Mouse (Mus musculus) layer of hippocampus, postnatal 14 days (tissue): ENCODE measurements at regions not wholly inside any gene's neighbourhood (a gene's known extent, or its start where the extent isn't known, plus 50 kb on each side); places are given as distances from the start of the nearest gene placed in this dataset.
A peak's percentile ranks its signal among the peaks of the same experiment; 100 is the strongest.

Source experiments
- DNase-seq, 2 experiments: peaks; one replicate each; pipeline ENCODE4 v3.0.0; 2021 to 2022; ENCODE audit warnings: low spot score in 2 of 2, mixed read lengths in 1 of 2

DNA sequence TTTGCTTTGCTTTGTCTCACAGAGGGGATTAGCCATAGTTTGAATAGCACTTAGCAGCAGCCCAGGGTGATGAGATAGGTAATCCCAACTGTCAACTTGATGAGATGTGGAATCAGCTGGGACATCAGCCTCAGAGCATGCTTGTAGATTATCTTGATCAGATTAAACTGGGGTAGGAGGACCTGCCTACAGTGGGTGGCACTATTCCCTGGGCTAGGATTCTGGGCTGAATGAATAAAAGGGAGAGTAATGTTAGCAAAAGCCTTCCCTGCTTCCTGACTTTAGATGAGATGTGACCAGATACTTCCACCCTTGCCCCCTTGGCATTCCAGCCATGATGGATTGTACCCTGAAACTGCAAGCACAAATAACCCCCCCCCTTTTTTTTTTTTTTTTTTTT lies 198.0 kb upstream of the Klf3 start:
- no peak for DNase-seq

DNA sequence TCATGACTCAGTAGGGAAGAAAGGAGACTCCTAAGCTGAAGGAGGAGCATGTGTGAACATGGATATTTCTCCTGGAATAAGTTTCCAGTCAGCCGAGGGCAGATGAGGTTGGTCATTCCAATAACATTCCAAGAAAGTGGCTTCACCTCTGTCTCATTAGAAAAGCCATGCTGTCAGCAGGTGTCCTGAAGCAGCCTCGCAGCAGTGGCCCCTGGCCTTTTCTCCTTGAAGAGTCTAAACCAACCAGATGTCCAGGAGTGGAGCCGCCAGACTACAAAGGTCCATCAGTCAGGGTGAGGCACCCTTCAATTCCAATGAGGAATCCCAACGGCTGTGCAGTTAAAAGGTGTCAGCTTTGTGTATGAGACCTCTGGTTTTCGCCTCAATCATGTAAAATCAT lies 197.2 kb upstream of the Klf3 start:
- DNase-seq: no peak

DNA sequence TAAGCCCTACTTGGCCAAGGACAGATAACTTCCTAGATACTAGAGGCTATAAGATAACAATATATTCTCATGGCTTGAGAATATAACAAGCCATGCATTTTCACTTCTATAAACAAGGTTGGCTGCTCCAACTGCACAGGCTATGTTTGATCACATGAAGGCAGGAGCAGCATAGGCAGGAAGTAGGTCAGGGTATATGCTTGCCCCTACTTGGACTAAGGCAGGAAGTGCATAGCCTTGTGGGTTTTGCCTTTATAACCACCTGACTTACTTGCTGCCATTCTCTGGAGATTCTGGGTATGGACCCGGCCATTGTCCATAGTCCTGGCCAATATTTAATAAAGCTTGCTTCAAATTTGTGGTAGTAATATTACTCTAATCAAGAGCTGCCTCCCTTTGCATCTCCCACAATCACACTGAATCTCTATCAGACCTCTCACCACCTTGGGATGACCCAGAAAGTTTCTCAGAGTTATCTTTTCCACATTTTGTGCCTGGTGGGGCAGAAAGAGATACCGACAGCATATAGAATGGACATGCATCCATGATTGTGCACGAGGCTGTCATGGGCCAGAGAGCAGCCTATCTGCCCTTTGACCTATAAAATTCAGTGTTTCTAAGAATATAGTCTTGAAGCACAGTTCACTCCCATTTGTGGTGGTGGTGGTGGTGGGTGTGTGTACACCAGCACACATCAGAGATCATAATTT lies 193.7 kb upstream of the Klf3 start:
- no peak for DNase-seq

DNA sequence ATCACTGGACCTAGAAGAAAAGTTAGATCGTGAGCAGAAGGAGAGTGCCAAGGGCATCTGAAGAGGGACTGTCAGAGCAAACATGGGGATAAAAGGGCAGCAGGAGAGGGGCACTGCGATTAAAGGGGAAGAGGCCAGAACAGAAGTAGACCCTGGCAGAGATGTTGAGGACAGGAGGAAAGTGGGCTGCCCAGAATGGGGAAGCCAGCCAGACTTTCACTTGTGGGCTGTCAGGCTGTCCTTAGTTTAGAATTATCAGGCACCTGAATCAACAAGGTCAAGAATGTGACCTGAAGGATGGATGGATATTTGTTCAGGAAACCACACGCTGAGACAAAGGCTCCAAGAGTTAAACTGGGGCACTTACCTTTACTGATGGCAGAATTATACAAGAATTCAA lies 193.0 kb upstream of the Klf3 start:
- no peak for DNase-seq

DNA sequence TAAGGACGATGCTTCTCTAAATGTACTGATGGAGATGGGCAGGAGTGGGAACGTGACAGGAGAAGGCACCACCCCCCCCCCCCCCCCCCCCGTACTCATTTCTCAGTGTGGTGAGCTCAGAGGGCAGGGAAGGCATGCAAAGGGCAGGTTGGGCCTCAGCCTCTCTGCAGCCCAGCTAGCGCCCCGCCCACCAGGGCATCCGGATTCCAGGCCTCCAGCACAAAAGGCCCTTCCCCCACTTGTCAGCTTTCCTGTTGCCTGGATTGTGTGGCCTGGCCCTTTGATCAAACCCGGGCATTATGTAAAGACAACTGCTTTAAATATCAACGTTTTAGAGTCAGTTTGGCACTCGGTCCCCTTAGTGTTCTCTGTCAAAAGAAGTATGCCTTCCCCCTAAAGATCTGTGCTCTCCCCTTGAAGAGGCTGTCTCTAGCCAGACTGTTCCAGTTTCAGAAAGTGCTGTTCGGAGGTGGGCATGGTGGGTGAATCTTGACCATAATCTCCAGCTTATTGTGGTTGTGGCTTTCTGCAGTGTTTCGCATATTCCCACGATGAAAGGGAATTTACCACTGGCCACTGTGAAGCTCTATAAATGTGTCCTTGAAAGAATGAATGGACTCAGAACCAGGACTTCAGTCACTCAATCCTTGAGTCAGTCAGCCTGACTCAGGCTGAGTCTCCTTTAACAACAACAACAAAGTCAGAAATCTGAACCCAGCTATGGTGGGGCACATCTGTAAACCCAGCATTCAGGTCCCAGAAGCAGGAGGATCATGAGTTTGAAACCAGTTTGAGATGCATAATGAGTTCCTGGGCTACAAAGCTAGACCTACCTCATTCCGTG lies 192.4 kb upstream of the Klf3 start:
- no peak for DNase-seq

DNA sequence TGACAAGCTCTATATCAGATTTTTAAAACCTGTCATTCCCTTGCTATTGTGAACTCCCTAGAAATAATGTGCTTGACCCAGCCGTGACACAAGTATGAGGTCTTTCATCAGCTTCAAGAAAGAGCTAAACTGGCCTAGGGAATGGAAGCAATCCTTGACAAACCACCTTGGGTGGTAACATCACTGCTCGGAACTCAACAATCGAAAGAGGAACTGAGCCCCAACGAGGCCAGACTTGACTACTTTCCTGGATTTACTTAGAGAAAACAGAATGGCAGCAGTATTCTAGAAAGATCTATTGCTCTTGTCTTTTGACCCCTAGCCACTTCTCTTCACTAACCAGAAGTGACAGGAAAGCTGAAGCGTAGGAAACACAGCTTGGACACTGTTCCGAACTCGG lies 191.2 kb upstream of the Klf3 start:
- no peak for DNase-seq

DNA sequence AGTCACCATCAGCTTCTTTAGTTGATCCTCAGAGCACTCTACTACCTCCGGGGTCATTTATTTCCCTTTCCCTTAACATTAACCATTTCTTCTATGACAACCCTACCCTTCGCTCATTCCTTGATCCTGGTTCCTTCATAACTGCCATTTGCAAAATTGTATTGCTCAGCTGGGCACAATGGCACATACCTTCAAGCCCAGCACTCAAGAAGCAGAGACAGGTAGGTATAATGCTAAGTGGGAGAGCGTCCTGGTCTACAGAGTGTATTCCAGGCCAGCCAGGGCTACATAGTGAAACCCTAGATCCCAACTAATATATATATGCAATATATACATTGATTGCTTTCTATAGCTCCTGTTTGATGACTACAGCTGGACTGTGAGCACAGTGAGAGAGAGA lies 189.5 kb upstream of the Klf3 start:
- no peak for DNase-seq

DNA sequence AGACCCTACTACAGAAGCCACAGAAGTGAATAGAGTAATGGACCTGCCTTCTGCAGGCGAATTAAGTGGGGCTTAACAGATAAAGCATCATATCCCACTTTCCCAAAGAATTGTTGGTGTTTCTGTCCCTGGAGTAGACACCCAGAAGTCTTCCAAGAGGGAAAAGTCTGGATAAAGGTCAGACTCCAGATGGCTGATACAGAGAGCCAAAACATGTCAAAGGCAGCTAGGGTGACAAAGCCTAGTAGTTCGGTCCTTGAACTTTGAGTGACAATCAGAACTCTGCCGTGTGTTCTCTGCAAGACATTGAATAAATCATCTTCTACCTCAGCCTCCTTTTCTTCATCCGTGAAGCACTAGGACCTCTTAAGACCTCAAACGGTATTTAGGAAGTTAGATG lies 185.1 kb upstream of the Klf3 start:
- DNase-seq: no peak

DNA sequence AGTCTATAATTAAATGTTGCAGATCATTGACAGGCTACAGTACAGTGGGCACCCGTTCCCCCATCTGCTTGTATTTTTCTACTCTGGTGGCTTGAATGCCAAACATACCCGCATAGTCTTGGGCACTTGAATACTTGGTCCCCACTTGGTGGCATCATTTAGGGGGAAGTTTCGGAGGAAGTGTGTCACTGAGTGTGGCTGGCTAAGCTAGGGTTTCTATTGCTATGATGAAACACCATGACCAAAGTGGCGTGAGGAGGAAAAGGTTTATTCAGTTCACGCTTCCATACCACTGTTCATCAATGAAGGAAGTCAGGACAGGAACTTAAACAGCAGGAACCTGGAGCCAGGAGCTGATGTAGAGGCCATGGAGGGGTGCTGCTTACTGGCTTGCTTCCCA lies 183.4 kb upstream of the Klf3 start:
- no peak for DNase-seq

DNA sequence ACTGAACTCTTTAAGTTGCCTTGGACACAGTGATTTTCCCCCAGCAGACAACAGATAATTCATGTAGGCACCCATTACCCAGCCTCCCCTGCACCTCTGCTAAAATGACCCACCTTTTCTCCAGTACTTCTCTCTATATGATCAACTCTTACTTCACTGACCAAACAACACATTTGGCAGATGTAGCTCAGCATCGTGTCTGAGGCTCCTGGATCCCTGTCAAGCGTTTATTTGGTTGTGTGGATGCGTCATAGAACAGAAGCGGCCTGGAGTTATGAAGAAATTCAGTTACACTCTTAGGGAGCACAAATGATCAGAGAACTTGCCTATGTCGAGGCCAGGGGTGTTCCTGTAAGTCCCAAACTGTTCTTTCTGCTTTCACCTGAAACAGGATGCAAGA lies 182.5 kb upstream of the Klf3 start:
- DNase-seq: no peak

DNA sequence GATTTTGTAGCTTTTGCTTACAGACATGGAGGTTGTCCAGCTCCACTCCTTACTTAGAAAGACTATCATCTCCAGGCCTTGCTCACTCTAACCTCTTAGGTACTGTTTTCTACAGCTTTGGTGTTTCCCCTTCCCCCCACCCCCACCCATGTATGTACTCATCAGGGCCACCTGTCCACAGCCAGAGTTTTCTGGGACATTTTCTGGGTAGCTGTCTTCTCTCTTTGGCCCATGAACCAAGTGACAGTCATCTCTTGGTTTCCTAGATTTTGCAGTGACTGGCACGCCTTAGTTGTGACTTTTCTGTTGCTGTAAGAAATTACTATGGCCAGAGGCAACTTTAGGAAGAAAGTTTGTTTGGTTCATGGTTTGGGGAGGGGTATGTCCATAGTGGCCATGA lies 181.8 kb upstream of the Klf3 start:
- DNase-seq: no peak

DNA sequence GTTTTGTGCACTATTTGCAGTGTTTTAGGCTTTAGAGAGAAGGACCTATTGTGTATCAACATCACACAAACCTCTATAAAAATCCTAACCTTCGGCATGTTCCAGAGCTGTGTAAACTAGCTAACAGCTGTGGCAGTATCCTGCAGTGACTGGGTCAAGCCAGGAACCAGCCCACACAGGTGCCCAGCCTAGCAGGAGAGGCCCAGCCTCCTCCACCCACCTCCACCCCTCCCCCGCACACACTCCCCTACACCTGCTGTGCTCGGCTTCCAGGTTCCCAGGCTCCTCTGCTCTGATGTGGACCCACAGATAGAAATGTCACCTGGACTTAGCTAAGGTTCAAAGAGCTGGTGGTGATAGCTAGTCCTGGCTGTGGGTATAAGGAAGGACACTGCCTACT lies 179.5 kb upstream of the Klf3 start:
- no peak for DNase-seq

DNA sequence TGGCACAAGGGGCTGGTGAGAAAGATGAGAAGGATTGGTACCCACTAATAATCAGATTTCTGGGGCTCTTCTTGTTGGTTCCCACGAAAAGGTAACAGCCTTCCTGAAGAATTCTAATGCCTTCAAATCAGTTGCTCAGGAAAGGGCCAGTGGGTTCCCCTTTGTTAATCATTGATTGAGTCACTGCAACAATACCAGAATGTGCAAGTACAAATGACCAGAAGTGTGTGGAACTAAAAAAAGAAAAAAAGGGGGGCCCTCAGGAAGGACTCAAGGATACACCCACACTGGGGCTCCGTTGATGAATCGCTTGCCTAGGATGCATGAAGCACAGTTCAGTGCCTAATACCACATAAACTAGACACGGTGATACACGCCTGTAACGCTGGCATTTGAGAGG lies 179.0 kb upstream of the Klf3 start:
- no peak for DNase-seq

DNA sequence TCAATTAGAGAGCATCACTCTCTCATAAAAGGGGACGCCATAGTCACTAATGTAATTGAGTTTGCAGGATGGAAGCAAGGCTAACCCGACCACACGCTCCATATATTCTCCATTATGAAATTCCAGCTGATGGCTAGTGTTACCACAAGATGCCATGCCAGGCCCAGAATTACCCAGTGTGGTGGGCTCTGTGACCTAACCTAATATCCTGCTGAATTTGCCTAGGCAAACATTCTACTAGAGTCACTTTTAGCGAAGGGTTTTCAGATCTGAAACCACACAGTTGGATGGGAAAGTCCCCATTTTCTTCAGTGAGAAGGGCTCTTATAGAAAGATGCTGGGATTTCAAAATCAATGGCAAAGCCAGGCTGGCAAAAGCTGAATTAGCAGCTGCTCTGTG lies 177.8 kb upstream of the Klf3 start:
- DNase-seq: no peak

DNA sequence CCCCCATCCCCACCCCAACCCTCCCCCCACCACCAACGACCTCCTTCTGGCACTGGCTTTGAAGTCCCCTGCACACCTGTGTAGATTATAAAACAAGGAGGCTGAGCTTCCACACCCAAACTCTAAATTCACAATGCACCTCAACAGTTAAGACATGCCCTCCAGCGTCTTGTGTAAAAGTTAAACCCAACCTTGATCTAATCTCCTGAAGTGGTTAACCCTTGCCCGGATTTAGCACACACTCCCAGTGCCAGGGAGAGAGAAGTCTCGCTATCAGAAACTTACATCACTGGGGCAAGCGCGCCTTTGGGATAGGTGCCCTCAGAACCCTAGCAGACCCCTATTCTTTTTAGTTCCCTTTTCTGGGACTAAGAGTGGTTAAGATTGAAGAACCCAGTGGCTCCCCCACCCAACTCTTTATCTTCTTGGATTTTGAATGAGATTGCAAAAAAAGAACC lies 177.3 kb upstream of the Klf3 start:
- no peak for DNase-seq

DNA sequence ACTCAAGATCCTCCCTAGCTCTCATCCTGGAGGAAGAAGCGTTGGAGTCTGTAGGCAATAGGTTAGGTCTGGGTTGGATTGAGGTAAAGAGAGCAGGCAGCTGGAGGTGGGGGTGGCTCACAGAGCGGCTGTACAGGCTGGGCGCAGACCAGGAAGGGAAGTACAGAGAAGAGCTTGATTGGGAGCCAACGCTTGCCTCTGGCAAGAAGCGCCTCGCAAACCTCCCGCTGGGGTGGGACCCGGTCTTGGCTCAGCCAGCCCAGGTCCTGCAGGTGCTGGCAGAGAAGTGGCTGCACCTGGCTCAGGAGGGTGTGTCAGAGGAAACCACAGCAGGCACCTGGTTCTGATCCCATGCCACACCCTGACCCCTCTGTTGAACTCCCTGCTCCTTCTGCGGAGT lies 176.8 kb upstream of the Klf3 start:
- peak in 1 of 2 experiments; percentile 29 for DNase-seq

DNA sequence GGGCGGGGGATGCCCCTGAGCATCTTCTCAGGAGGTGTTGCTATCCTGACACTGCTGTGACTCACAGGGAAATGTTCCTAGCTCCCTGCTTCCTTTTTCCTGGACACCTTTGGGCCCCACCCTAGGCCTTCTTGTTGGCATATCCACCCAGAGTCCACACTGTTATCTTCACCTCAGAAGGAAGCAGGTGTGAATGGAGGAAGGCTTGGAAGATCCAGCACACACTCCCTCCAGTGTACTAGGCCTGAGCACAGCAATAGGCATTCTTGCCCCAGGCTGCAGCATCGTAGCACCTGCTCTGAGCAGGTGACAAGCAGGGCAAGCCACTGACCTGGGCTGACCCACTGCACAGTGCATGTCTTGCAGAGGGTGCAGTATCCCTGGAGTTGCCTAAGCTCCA lies 172.6 kb upstream of the Klf3 start:
- DNase-seq: no peak

DNA sequence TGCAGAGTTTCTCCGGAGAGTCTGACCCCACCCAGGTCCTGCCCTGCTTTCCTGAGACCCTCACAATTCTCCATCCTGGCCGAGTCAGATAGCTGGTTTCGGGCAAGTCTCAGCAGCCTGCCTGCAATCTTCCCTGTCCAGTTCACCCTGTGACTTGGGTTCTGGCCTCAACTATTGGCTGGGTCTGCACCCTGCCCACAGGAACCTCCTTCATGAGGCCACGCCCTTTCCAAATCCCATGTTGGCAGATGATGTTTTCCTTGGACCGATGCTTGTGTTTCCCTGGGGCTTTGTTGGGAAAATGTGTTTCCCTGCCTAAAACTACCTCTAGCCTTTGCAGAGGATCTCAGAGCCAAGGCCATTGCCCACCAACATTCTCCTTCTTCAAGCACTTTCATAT lies 171.0 kb upstream of the Klf3 start:
- no peak for DNase-seq

DNA sequence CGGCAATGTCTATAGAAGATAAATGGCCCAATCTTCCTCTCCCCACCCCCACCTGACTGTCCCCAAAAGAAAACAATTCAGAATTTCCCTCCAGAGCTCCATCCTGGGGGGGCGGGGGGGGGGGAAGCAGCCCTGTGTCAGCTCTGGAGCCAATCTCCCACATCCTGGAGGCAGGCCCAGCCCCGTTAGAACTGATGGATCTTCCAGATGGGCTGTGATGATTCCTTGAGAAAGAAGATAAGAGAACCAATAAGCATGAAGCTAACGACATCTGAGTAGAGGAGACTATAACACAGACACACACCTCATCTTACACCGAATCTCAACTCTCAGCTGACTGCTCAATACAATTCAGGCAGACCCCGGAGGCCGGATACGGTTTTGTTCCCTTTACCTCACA lies 169.2 kb upstream of the Klf3 start:
- no peak for DNase-seq

DNA sequence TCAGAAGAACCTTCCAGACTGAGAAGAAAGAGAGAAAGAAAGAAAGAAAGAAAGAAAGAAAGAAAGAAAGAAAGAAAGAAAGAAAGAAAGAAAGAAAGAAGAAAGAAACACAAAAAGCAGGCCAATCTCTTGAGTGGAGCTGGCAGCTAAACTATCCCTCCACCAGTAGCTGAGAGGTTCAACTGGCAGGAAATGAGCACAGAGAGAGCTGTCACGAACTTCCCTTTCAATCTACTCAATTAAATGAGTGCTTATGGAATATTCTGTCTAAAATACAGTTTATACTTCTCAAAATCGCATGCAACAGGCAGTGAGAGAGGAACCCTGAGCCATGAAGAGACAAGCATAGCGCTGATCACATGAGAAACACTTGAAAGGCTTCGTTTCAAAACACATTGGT lies 168.5 kb upstream of the Klf3 start:
- no peak for DNase-seq

DNA sequence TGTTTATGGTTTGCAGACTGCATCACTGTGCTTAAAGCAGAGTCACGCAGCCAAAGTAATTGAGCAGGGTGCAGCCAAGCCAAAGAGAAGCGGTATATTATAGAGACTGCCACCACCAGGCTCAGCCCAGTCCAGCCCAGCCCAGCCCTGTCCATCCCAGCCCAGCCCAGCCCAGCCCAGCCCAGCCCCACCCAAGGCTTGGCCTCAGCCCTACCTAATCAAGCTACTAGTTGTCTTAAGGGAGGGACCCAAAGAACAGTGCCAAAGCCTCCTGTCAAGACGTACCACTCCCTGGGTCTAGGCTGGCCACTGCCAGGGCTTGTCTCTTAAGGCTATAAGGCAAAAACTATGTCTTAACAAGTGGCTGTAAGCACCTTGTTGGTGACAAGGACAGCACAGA lies 166.9 kb upstream of the Klf3 start:
- DNase-seq: no peak

DNA sequence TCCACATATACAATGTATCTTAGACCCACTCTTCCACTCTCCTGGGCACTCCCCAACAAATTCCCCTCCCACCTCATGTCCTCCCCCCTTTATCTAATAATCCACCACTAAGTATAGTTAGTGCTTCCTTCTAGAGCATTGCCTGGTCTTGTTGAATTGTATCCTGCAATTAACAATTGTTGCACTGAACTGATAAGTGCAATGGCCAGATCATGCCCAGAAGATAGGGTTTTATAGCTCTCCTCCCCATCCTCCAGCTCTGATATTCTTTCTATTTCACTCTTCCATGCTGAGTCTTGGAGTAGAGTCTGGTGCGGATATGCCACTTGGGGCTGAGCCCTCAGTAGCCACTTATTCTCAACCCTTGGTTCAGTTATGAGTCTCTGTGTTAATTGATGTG lies 159.6 kb upstream of the Klf3 start:
- no peak for DNase-seq
